In the genomic region with DNA sequence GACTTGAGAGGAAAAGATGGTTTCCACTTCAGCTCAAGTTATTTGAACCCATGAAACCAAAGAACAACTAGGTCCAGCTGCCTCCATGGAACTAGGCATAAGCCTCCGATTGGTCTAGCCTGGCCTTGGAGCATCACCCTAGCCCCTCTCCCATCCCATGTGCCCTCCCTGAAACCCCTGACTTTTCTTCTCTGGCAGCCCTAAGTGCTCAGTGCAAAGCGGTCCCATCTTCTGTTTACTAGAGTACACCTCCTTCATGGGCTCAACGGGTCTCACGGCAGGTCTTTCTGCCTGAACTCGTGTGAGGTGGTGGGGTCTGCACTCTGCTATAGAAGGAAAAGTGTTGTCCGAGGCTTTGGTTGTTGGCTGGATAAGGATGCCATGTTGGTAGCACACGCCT, we compare ENCODE assay signal across 12 mouse cellular contexts.
"Had no signal": no experiment of that assay in that cellular context is flagged by ENCODE, and none has a peak within 500 bp of the region (broad histone marks: within the 10 kb centered on the region; RNA-seq: fewer than 3 reads in every experiment).

No protein-coding gene starts in this region.

- DNase-seq: retina, postnatal 1 day; right cerebral cortex, adult 18-20 months; right cerebral cortex, postnatal 14 days; right cerebral cortex, postnatal 25 days; right cerebral cortex, postnatal 4 days; spleen, adult 18-20 months; thymus, adult 18-20 months; thymus, adult 2 months; thymus, postnatal 14 days; thymus, postnatal 25 days; thymus, postnatal 36 days; thymus, postnatal 4 days had no signal
